Mouse (Mus musculus): ENCODE measurements around the gene Stk19. TPM values are rescaled to one million over a fixed set of nuclear protein-coding genes. Genes with fewer than 3 reads are reported as not detected.

Stk19 gene
- polyA plus RNA-seq (2016; fragmentation: Nextera tagmentation; extraction: Ambion mirVana): 18.2 and 19.6 TPM in 2 replicates

DNA sequence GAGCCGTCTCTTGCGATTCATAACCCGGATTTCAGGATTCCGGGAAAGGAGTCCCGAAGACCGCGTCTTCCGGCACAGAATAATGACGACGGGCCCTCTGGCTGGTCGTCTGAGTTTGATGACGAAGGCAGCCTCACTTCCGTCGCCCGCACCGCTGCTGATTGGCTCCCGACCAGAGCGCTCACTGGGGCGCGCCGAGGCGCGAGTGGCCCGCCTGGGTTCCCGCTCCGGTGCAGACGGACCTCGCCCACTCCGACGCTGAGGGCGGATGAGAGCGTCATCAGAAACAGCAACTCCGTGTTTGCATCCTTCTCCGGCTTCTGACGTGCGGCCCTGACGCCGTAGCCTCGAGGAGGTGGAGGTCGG, at the start of gene Stk19, which contains the start of gene Dxo:
TSS of gene Stk19 (minus strand) at position 90 of the 366 bp plus-strand sequence.
TSS of gene Dxo (plus strand) at position 164 of the 366 bp plus-strand sequence.
- peaks cover 54% of the 10 kb centered on the region for H3K36me3 ChIP-seq
- peak within 1 kb of the TSS; percentile 97 for H3K4me2 ChIP-seq
- peak within 1 kb of the TSS; percentile 92 for H3K4me3 ChIP-seq
- ATAC-seq (ENCODE audit: insufficient number of reproducible peaks, low FRiP score): peak; percentile 95
- H3K9me3 ChIP-seq (replicated peaks): no peaks in the 10 kb centered on the region
- peak within 1 kb of the TSS; percentile 19 for H3K27ac ChIP-seq (ENCODE audit: poor library complexity, severe bottlenecking)
- no peaks in the 10 kb centered on the region for H3K27me3 ChIP-seq (replicated peaks)
- H3K4me1 ChIP-seq (replicated peaks): peaks cover 26% of the 10 kb centered on the region
- peak within 1 kb of the TSS; percentile 76 for H3K9ac ChIP-seq
- under 1% methylated on average over 40 of the region's 40 CpGs for WGBS

DNA sequence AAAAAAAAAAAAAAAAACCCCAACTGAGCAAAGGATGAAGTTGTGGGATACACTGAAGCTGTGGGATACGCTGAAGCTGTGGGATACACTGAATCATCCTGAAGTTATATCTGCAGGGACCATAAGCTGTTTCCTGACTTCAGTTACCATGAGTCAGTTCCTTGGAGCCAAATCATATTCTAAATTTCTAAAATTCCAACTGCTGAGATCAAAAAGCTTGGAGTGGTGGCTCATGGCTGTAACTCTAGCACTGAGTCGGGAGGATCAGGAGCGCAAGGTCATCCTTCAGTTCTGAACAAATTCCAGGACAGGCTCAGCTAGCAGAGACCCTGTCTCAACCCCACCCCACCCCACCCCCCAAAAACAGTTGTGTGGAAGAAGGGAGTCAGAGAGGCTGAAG, 48.9 kb upstream of the Stk19 start:
- H3K9ac ChIP-seq: no peak overlapping the region
- peaks cover 11% of the 10 kb centered on the region for H3K4me1 ChIP-seq (replicated peaks)
- no peak overlapping the region for H3K4me3 ChIP-seq
- H3K27ac ChIP-seq (ENCODE audit: poor library complexity, severe bottlenecking): no peak overlapping the region
- ATAC-seq (ENCODE audit: insufficient number of reproducible peaks, low FRiP score): no peak
- WGBS: 66% methylated on average over 3 of the region's 3 CpGs
- no peaks in the 10 kb centered on the region for H3K9me3 ChIP-seq (replicated peaks)
- no peak overlapping the region for H3K4me2 ChIP-seq
- H3K27me3 ChIP-seq (replicated peaks): 0 out of 2 replicates have a peak, but pooled peaks cover 8% of the 10 kb centered on the region
- no peaks in the 10 kb centered on the region for H3K36me3 ChIP-seq

- Histone ChIP-seq H3K9ac (no peak overlapping the region), H3K27me3 (replicated peaks) (0 out of 2 replicates have a peak, but pooled peaks cover 8% of the 10 kb centered on the region), H3K27ac (ENCODE audit: poor library complexity, severe bottlenecking) (no peak overlapping the region), H3K9me3 (replicated peaks) (no peaks in the 10 kb centered on the region), H3K4me2 (no peak overlapping the region), H3K4me1 (replicated peaks) (peaks cover 11% of the 10 kb centered on the region), H3K36me3 (no peaks in the 10 kb centered on the region), H3K4me3 (no peak overlapping the region)
- WGBS: 84% methylated on average over 6 of the region's 6 CpGs
- no peak for ATAC-seq (ENCODE audit: insufficient number of reproducible peaks, low FRiP score)
Observed at GRCm38 (mm10) chr17:34884704-34885103, 48.0 kb upstream of the Stk19 start.

DNA sequence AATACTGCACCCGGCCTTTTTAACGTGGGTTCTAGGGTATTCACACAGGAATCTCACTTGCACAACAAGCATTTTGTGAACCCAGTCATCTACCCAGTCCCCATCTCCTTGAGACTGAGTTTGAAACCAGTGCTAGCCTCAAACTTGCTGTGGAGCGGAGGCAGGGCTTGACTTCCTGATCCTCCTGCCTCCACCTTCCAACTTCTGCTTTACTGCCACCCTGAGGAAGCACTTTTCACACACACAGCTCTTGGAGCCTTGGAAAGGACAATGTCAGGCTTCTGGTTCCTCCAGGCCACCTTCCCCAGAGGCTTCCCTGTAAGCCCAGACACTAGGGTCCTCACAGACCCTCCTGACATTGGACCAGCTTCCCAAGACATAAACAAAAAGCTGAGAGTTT, 46.6 kb upstream of the Stk19 start:
- H3K27me3 ChIP-seq (replicated peaks): 0 out of 2 replicates have a peak, but pooled peaks cover 8% of the 10 kb centered on the region
- WGBS: 63% methylated on average over 3 of the region's 3 CpGs
- ATAC-seq (ENCODE audit: insufficient number of reproducible peaks, low FRiP score): no peak
- H3K36me3 ChIP-seq: no peaks in the 10 kb centered on the region
- H3K27ac ChIP-seq (ENCODE audit: poor library complexity, severe bottlenecking): no peak overlapping the region
- no peak overlapping the region for H3K4me3 ChIP-seq
- no peak overlapping the region for H3K4me2 ChIP-seq
- no peaks in the 10 kb centered on the region for H3K9me3 ChIP-seq (replicated peaks)
- H3K9ac ChIP-seq: no peak overlapping the region
- H3K4me1 ChIP-seq (replicated peaks): peaks cover 15% of the 10 kb centered on the region

DNA sequence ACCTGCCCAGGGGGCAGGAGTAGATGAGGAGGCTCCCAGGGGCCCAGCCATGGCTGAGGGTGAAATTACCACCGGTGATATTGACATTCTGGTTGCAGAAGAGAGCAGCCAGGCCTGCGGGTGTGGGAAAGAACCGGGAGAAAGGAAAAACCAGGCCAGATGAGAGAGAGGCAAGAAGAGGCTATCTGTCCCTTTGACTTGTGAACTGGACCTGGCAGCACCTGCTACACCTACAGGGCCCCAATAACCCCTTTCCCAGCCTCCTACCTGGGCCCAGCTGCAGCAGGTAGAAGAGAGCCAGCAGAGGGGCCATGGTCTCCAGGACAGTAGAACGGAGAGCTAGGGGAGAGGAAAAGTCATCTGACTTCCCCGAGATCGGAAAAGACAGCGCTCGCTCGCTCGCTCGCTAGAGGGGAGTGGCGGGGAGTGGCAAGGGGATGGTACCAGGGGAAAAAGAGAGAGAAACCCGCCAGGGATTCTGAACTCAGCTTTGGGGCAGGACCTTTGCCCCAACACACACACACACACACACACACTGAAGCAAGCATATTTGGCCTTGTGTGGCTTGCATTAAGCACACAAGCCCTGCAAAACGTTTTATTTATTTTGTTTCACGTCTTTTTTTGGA, 45.1 kb upstream of the Stk19 start, which contains the start of gene Gm20547:
TSS of gene Gm20547 (minus strand) at position 360 of the 628 bp plus-strand sequence.
- Histone ChIP-seq H3K27me3 (replicated peaks) (0 out of 2 replicates have a peak, but pooled peaks cover 8% of the 10 kb centered on the region), H3K9ac (peak within 1 kb of the TSS; percentile 26; the same call in 1 of the 2 replicates), H3K4me1 (replicated peaks) (peaks cover 15% of the 10 kb centered on the region), H3K4me2 (peak within 1 kb of the TSS; percentile 50), H3K9me3 (replicated peaks) (no peaks in the 10 kb centered on the region), H3K4me3 (no peak within 1 kb of the TSS), H3K27ac (ENCODE audit: poor library complexity, severe bottlenecking) (no peak within 1 kb of the TSS), H3K36me3 (no peaks in the 10 kb centered on the region)
- 8% methylated on average over 15 of the region's 15 CpGs for WGBS
- ATAC-seq (ENCODE audit: insufficient number of reproducible peaks, low FRiP score): no peak

- H3K27me3 ChIP-seq (replicated peaks): 0 out of 2 replicates have a peak, but pooled peaks cover 8% of the 10 kb centered on the region
- peaks cover 15% of the 10 kb centered on the region for H3K4me1 ChIP-seq (replicated peaks)
- H3K9me3 ChIP-seq (replicated peaks): no peaks in the 10 kb centered on the region
- no peak overlapping the region for H3K4me3 ChIP-seq
- no peak overlapping the region for H3K9ac ChIP-seq
- H3K36me3 ChIP-seq: no peaks in the 10 kb centered on the region
- ATAC-seq (ENCODE audit: insufficient number of reproducible peaks, low FRiP score): no peak
- H3K27ac ChIP-seq (ENCODE audit: poor library complexity, severe bottlenecking): no peak overlapping the region
- no peak overlapping the region for H3K4me2 ChIP-seq
Observed at GRCm38 (mm10) chr17:34881166-34881565, 44.4 kb upstream of the Stk19 start.

DNA sequence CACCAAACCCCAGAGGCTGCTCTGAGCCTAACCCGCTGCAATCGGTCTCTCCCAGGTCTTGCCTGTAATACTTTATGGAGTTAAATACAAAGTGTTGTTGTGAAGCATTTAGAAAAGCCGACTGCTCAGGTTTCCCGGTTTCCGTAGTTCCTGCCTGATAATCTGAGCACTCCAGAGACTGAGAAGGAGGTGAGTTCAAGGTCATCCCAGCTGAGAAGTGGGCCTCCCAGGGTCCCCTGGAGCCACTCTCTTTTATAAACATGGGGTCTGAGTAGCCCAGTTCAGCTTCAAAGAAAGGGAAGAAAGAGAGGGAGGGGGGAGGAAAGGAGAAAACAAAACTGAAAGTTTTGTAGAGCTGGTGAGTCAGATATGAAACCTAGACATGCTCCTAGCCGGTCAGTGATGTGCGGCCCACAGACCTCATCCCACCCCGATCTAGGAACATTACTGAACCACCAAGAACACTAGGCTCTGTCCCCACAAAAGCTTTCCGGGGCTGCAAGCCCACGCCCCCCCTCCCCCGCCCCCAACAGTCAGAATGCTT, 42.7 kb upstream of the Stk19 start, which contains the start of gene Zbtb12:
TSS of gene Zbtb12 (plus strand) at position 148 of the 544 bp plus-strand sequence.
- no peak for ATAC-seq (ENCODE audit: insufficient number of reproducible peaks, low FRiP score)
- Histone ChIP-seq H3K4me3 (no peak within 1 kb of the TSS), H3K9me3 (replicated peaks) (no peaks in the 10 kb centered on the region), H3K27me3 (replicated peaks) (0 out of 2 replicates have a peak, but pooled peaks cover 7% of the 10 kb centered on the region), H3K9ac (no peak within 1 kb of the TSS), H3K36me3 (no peaks in the 10 kb centered on the region), H3K4me1 (replicated peaks) (peaks cover 10% of the 10 kb centered on the region; the same call in 1 of the 2 replicates), H3K4me2 (no peak within 1 kb of the TSS), H3K27ac (ENCODE audit: poor library complexity, severe bottlenecking) (no peak within 1 kb of the TSS)
- WGBS: 52% methylated on average over 11 of the region's 11 CpGs

DNA sequence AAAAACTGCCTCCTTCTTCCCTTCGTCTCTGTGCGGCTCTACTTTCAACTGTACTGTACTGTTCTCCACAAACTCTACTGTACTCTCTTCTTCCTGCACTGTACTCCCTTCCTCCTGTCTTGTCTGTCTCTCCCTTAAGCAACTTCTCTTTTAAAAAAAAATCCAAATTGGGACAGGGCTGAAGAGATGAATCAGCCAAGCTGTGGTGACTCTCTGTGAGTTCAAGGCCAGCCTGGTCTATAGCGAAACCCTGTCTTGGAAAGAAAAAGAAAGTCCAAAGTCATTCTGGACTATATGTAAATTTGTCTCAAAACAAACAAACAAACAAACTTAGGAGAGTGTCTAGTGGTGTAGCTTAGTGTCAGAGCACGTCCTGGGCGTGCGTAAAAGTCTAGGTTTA, 37.6 kb upstream of the Stk19 start:
- no peaks in the 10 kb centered on the region; the same call in 1 of the 2 replicates for H3K27me3 ChIP-seq (replicated peaks)
- no peaks in the 10 kb centered on the region for H3K36me3 ChIP-seq
- peaks cover 2% of the 10 kb centered on the region; the same call in 1 of the 2 replicates for H3K4me1 ChIP-seq (replicated peaks)
- no peak for ATAC-seq (ENCODE audit: insufficient number of reproducible peaks, low FRiP score)
- no peaks in the 10 kb centered on the region for H3K9me3 ChIP-seq (replicated peaks)
- no peak overlapping the region for H3K27ac ChIP-seq (ENCODE audit: poor library complexity, severe bottlenecking)
- no peak overlapping the region for H3K4me3 ChIP-seq
- no peak overlapping the region for H3K4me2 ChIP-seq
- H3K9ac ChIP-seq: no peak overlapping the region
- 90% methylated on average over 6 of the region's 6 CpGs for WGBS

DNA sequence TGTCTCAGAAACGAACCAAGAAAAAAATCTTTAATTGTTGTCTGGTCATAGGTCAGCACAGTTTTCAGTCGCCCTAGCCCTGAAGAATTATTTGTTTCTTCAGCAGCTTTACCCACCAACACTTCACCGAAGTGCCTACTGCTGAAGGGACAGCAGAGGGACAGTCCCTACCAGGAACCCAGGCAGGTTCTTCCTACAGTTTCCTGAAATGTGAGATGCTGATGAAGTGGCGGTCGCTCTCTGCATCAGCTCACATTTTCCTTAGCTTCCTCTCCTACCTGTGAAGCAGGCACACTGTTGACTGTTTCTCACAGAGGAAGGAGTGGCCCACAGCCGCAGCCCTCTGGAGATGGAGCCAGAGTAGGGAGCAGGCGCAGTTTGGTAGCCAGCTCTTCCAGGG, 29.2 kb upstream of the Stk19 start:
- no peaks in the 10 kb centered on the region for H3K4me1 ChIP-seq (replicated peaks)
- no peak overlapping the region for H3K4me3 ChIP-seq
- no peak overlapping the region for H3K27ac ChIP-seq (ENCODE audit: poor library complexity, severe bottlenecking)
- ATAC-seq (ENCODE audit: insufficient number of reproducible peaks, low FRiP score): no peak
- H3K9me3 ChIP-seq (replicated peaks): no peaks in the 10 kb centered on the region
- WGBS: 55% methylated on average over 7 of the region's 7 CpGs
- H3K27me3 ChIP-seq (replicated peaks): peaks cover 21% of the 10 kb centered on the region; the same call in 1 of the 2 replicates
- no peak overlapping the region for H3K9ac ChIP-seq
- H3K4me2 ChIP-seq: no peak overlapping the region
- no peaks in the 10 kb centered on the region for H3K36me3 ChIP-seq

DNA sequence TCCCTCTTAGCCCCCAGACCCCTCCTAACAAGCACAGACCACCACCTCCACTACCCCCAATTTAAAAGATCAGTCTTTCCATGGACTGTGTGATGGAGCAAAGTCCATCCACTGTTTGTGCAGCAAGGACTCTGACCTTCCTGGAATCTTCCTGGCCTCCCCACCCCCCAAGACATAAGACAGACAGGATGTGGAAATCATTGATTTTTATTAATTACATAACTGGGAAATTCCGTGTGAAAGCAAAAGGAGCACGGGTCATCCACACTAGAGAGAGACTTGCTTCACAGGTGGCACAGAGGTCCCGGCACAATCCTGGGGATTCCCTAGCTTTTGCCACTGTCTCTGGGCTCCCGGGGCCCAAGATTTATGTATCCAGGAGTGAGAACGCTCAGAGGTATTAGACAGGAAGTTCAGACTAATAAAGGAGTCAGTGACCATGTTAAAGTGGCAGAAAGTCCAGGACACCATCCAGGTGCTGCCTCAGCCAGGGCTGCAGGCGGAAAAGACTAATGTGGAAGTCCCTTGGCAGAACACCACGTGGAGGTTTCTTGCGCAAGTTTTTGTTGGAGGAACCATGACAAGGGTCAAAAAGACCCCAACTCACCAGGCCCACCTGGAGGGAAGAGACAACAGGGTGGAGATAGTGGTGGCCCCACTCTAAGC, 25.8 kb upstream of the Stk19 start, which contains the start of gene Cfb:
TSS of gene Cfb (minus strand) at position 103 of the 666 bp plus-strand sequence.
- no peak for ATAC-seq (ENCODE audit: insufficient number of reproducible peaks, low FRiP score)
- peaks cover 4% of the 10 kb centered on the region; the same call in 1 of the 2 replicates for H3K36me3 ChIP-seq
- H3K9me3 ChIP-seq (replicated peaks): no peaks in the 10 kb centered on the region
- no peak within 1 kb of the TSS for H3K9ac ChIP-seq
- no peaks in the 10 kb centered on the region for H3K4me1 ChIP-seq (replicated peaks)
- H3K4me3 ChIP-seq: no peak within 1 kb of the TSS
- H3K4me2 ChIP-seq: no peak within 1 kb of the TSS
- 69% methylated on average over 8 of the region's 8 CpGs for WGBS
- peaks cover 21% of the 10 kb centered on the region; the same call in 1 of the 2 replicates for H3K27me3 ChIP-seq (replicated peaks)
- no peak within 1 kb of the TSS for H3K27ac ChIP-seq (ENCODE audit: poor library complexity, severe bottlenecking)

Measured in heart, embryonic 12.5 days (tissue).